Mouse (Mus musculus): ENCODE data around the gene Nedd9.

Gene Nedd9

GRCm38 (mm10) chr13:41410191-41411074, 76.7 kb downstream of the Nedd9 start:
- no peak for DNase-seq (ENCODE audit: low read depth)

GRCm38 (mm10) chr13:41409291-41409690, 77.9 kb downstream of the Nedd9 start:
- DNase-seq (ENCODE audit: low read depth), result no peak

GRCm38 (mm10) chr13:41408374-41408952, 78.7 kb downstream of the Nedd9 start:
- DNase-seq (ENCODE audit: low read depth), result no peak

GRCm38 (mm10) chr13:41405009-41405408, 82.2 kb downstream of the Nedd9 start:
- DNase-seq (ENCODE audit: low read depth), result no peak

- no peak for DNase-seq (ENCODE audit: low read depth)
These were observed 83.3 kb downstream of the Nedd9 start for GRCm38 (mm10) chr13:41403838-41404237.

GRCm38 (mm10) chr13:41402441-41403003, 84.6 kb downstream of the Nedd9 start:
- peak; percentile 45 for DNase-seq (ENCODE audit: low read depth)

GRCm38 (mm10) chr13:41401775-41402174, 85.4 kb downstream of the Nedd9 start:
- no peak for DNase-seq (ENCODE audit: low read depth)

GRCm38 (mm10) chr13:41400289-41400688, 86.9 kb downstream of the Nedd9 start:
- no peak for DNase-seq (ENCODE audit: low read depth)

- DNase-seq (ENCODE audit: low read depth), result no peak
These were observed 95.0 kb downstream of the Nedd9 start for GRCm38 (mm10) chr13:41392191-41392590.

- no peak for DNase-seq (ENCODE audit: low read depth)
These were observed 96.5 kb downstream of the Nedd9 start for GRCm38 (mm10) chr13:41390698-41391097.

GRCm38 (mm10) chr13:41386581-41386980, 100.6 kb downstream of the Nedd9 start:
- no peak for DNase-seq (ENCODE audit: low read depth)

- DNase-seq (ENCODE audit: low read depth), result no peak
These were observed 102.3 kb downstream of the Nedd9 start for GRCm38 (mm10) chr13:41384896-41385295.

GRCm38 (mm10) chr13:41382635-41383034, 104.5 kb downstream of the Nedd9 start:
- no peak for DNase-seq (ENCODE audit: low read depth)

- DNase-seq (ENCODE audit: low read depth), result no peak
These were observed 105.2 kb downstream of the Nedd9 start for GRCm38 (mm10) chr13:41381806-41382546.

GRCm38 (mm10) chr13:41381041-41381805, 105.9 kb downstream of the Nedd9 start:
- DNase-seq (ENCODE audit: low read depth), result no peak

GRCm38 (mm10) chr13:41379951-41380465, 107.2 kb downstream of the Nedd9 start:
- no peak for DNase-seq (ENCODE audit: low read depth)

GRCm38 (mm10) chr13:41378462-41378861, 108.7 kb downstream of the Nedd9 start:
- no peak for DNase-seq (ENCODE audit: low read depth)

- DNase-seq (ENCODE audit: low read depth), result no peak
These were observed 109.3 kb downstream of the Nedd9 start for GRCm38 (mm10) chr13:41377856-41378255.

- no peak for DNase-seq (ENCODE audit: low read depth)
These were observed 110.1 kb downstream of the Nedd9 start for GRCm38 (mm10) chr13:41377011-41377431.

GRCm38 (mm10) chr13:41376111-41376510, 111.1 kb downstream of the Nedd9 start:
- no peak for DNase-seq (ENCODE audit: low read depth)

GRCm38 (mm10) chr13:41375696-41376095, 111.5 kb downstream of the Nedd9 start:
- no peak for DNase-seq (ENCODE audit: low read depth)

Measured in c-Kit-positive CD71-negative TER-119-negative erythroid progenitor cells, embryonic 14.5 days (primary cell).